Mouse (Mus musculus): ENCODE measurements around the gene Ola1. TPM values are rescaled to one million over a fixed set of nuclear protein-coding genes. Genes with fewer than 3 reads are reported as not detected.

Gene Ola1
- total and polyA plus RNA-seq, 3 experiments: 47.1 to 180 (median 124) TPM

DNA sequence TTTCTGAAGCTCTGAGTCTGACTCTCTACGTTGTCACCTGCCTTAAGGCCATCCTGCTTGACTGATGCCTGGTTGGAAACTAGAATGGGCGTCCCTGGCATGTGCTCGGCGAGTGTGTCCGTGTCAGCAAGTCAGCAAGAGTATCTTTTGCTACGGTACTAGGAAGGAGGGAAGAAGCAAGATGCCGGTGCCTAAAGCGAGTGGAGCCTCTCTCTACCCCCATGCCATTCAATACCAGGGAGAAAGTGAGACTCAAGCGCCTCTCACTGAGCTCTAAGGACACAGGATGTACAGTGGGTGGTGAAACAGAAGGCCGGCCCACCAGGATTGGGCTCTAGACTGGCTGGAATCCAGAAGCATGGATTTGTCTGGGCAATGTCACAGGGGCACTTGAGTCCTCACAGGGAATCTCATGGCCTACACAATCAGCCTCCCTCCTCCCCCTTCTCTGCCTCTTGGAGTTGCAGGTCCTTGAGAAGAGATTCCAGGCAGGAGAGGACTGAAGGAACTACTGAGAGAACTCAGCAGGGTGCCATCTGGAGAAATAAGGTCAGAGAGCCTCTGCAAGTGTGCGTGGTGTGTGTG lies 46.0 kb upstream of the Ola1 start:
- TF ChIP-seq GATA1 (IDR thresholded peaks at IDR 0.05; ENCODE audit: borderline replicate concordance, low read length) (no peak), CTCF (IDR thresholded peaks at IDR 0.05; ENCODE audit: low read depth, low read length) (no peak), POLR2AphosphoS5 (IDR thresholded peaks at IDR 0.05; ENCODE audit: insufficient replicate concordance, low read depth, low read length) (no peak), GATA2 (IDR thresholded peaks at IDR 0.05; ENCODE audit: borderline replicate concordance, low read depth, low read length) (no peak), TAL1 (conservative IDR thresholded peaks at IDR 0.05; ENCODE audit: low read depth, low read length) (no peak)
- H3K4me1 ChIP-seq (ENCODE audit: insufficient read depth, low read depth, low read length): peaks cover 11% of the 10 kb centered on the region
- DNase-seq (ENCODE audit: low spot score) (no peak), ATAC-seq (ENCODE audit: extremely low read depth, insufficient number of reproducible peaks, low FRiP score, poor library complexity, severe bottlenecking) (no peak)
- no peaks in the 10 kb centered on the region for H3K36me3 ChIP-seq (replicated peaks)
- no peak overlapping the region for H3K4me3 ChIP-seq (ENCODE audit: low read depth, low read length)
- no peaks in the 10 kb centered on the region; the same call in 1 of the 2 replicates for H3K9me3 ChIP-seq (replicated peaks)
- peaks cover 46% of the 10 kb centered on the region for H3K27me3 ChIP-seq (ENCODE audit: insufficient read depth, low read length)

GRCm38 (mm10) chr2:73263794-73264610 lies 45.3 kb upstream of the Ola1 start:
- Histone ChIP-seq H3K4me3 (ENCODE audit: low read depth, low read length) (no peak overlapping the region), H3K27me3 (ENCODE audit: insufficient read depth, low read length) (peaks cover 44% of the 10 kb centered on the region), H3K9me3 (replicated peaks) (no peaks in the 10 kb centered on the region; the same call in 1 of the 2 replicates), H3K4me1 (ENCODE audit: insufficient read depth, low read depth, low read length) (peaks cover 11% of the 10 kb centered on the region), H3K36me3 (replicated peaks) (no peaks in the 10 kb centered on the region)
- no peak for DNase-seq (ENCODE audit: low spot score)
- no peak for ATAC-seq (ENCODE audit: extremely low read depth, insufficient number of reproducible peaks, low FRiP score, poor library complexity, severe bottlenecking)
- no peak for TF ChIP-seq GATA2 (IDR thresholded peaks at IDR 0.05; ENCODE audit: borderline replicate concordance, low read depth, low read length)
- no peak for TF ChIP-seq CTCF (IDR thresholded peaks at IDR 0.05; ENCODE audit: low read depth, low read length)
- TF ChIP-seq GATA1 (IDR thresholded peaks at IDR 0.05; ENCODE audit: borderline replicate concordance, low read length): no peak
- TF ChIP-seq TAL1 (conservative IDR thresholded peaks at IDR 0.05; ENCODE audit: low read depth, low read length): no peak
- TF ChIP-seq POLR2AphosphoS5 (IDR thresholded peaks at IDR 0.05; ENCODE audit: insufficient replicate concordance, low read depth, low read length): no peak

DNA sequence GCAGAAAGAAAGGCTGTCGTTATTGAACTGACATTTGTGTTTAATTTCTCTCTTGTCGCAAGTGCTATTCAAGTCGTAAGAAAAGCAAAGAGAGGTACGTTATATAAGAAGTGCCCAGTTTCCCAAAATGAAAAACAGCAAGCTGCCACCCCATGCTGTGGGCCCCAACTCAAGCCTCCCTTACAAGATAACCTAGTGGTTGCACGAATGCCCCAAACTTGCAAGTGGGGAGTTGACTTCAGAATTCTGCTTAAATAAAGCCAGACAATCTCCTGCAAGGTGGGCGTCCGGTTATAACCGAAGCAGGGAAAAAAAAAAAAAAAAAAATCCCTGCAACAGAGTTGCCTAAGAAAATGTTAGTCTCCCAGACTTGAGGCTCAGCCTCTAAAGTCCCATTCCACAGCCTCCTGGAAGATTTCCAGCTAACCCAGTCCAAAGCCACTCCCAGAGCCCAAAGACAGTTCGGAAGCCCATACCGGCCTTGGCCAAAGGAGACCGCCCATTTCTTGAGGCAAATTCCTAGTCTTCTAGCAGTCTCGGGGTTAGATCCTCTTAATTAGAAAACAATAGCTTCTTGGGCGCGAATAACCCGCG lies 44.5 kb upstream of the Ola1 start:
- DNase-seq (ENCODE audit: low spot score): no peak
- Histone ChIP-seq H3K9me3 (replicated peaks) (no peaks in the 10 kb centered on the region; the same call in 1 of the 2 replicates), H3K4me1 (ENCODE audit: insufficient read depth, low read depth, low read length) (peaks cover 15% of the 10 kb centered on the region), H3K36me3 (replicated peaks) (no peaks in the 10 kb centered on the region), H3K4me3 (ENCODE audit: low read depth, low read length) (no peak overlapping the region), H3K27me3 (ENCODE audit: insufficient read depth, low read length) (peaks cover 42% of the 10 kb centered on the region)
- TF ChIP-seq GATA2 (IDR thresholded peaks at IDR 0.05; ENCODE audit: borderline replicate concordance, low read depth, low read length) (no peak), POLR2AphosphoS5 (IDR thresholded peaks at IDR 0.05; ENCODE audit: insufficient replicate concordance, low read depth, low read length) (no peak), CTCF (IDR thresholded peaks at IDR 0.05; ENCODE audit: low read depth, low read length) (no peak), TAL1 (conservative IDR thresholded peaks at IDR 0.05; ENCODE audit: low read depth, low read length) (no peak), GATA1 (IDR thresholded peaks at IDR 0.05; ENCODE audit: borderline replicate concordance, low read length) (no peak)
- ATAC-seq (ENCODE audit: extremely low read depth, insufficient number of reproducible peaks, low FRiP score, poor library complexity, severe bottlenecking): no peak

GRCm38 (mm10) chr2:73248701-73249100 lies 30.0 kb upstream of the Ola1 start:
- Histone ChIP-seq H3K4me3 (ENCODE audit: low read depth, low read length) (no peak overlapping the region), H3K27me3 (ENCODE audit: insufficient read depth, low read length) (peaks cover 23% of the 10 kb centered on the region), H3K36me3 (replicated peaks) (no peaks in the 10 kb centered on the region), H3K4me1 (ENCODE audit: insufficient read depth, low read depth, low read length) (no peaks in the 10 kb centered on the region; the same call in 1 of the 2 replicates), H3K9me3 (replicated peaks) (peaks cover 2% of the 10 kb centered on the region; the same call in 1 of the 2 replicates)
- ATAC-seq (ENCODE audit: extremely low read depth, insufficient number of reproducible peaks, low FRiP score, poor library complexity, severe bottlenecking) (no peak), DNase-seq (ENCODE audit: low spot score) (no peak)
- TF ChIP-seq TAL1 (conservative IDR thresholded peaks at IDR 0.05; ENCODE audit: low read depth, low read length) (no peak), CTCF (IDR thresholded peaks at IDR 0.05; ENCODE audit: low read depth, low read length) (no peak), GATA1 (IDR thresholded peaks at IDR 0.05; ENCODE audit: borderline replicate concordance, low read length) (no peak), GATA2 (IDR thresholded peaks at IDR 0.05; ENCODE audit: borderline replicate concordance, low read depth, low read length) (no peak), POLR2AphosphoS5 (IDR thresholded peaks at IDR 0.05; ENCODE audit: insufficient replicate concordance, low read depth, low read length) (no peak)

- Histone ChIP-seq H3K9me3 (replicated peaks) (no peaks in the 10 kb centered on the region), H3K4me1 (ENCODE audit: insufficient read depth, low read depth, low read length) (no peaks in the 10 kb centered on the region; the same call in 1 of the 2 replicates), H3K4me3 (ENCODE audit: low read depth, low read length) (no peak overlapping the region), H3K27me3 (ENCODE audit: insufficient read depth, low read length) (peaks cover 20% of the 10 kb centered on the region), H3K36me3 (replicated peaks) (no peaks in the 10 kb centered on the region)
- TF ChIP-seq TAL1 (conservative IDR thresholded peaks at IDR 0.05; ENCODE audit: low read depth, low read length): no peak
- TF ChIP-seq CTCF (IDR thresholded peaks at IDR 0.05; ENCODE audit: low read depth, low read length): no peak
- no peak for ATAC-seq (ENCODE audit: extremely low read depth, insufficient number of reproducible peaks, low FRiP score, poor library complexity, severe bottlenecking)
- DNase-seq (ENCODE audit: low spot score): no peak
Observed at GRCm38 (mm10) chr2:73241299-73241698, 22.6 kb upstream of the Ola1 start.

- DNase-seq (ENCODE audit: low spot score) (no peak), ATAC-seq (ENCODE audit: extremely low read depth, insufficient number of reproducible peaks, low FRiP score, poor library complexity, severe bottlenecking) (no peak)
Observed at GRCm38 (mm10) chr2:73231081-73231480, 12.4 kb upstream of the Ola1 start.

More at GRCm38 (mm10) chr2:73231081-73231480, 12.4 kb upstream of the Ola1 start:
- Histone ChIP-seq H3K36me3 (replicated peaks) (no peaks in the 10 kb centered on the region), H3K27me3 (ENCODE audit: insufficient read depth, low read length) (peaks cover 28% of the 10 kb centered on the region), H3K4me3 (ENCODE audit: low read depth, low read length) (no peak overlapping the region), H3K4me1 (ENCODE audit: insufficient read depth, low read depth, low read length) (no peaks in the 10 kb centered on the region), H3K9me3 (replicated peaks) (no peaks in the 10 kb centered on the region)
- TF ChIP-seq GATA1 (IDR thresholded peaks at IDR 0.05; ENCODE audit: borderline replicate concordance, low read length): no peak
- TF ChIP-seq CTCF (IDR thresholded peaks at IDR 0.05; ENCODE audit: low read depth, low read length): no peak
- no peak for TF ChIP-seq POLR2AphosphoS5 (IDR thresholded peaks at IDR 0.05; ENCODE audit: insufficient replicate concordance, low read depth, low read length)
- no peak for TF ChIP-seq GATA2 (IDR thresholded peaks at IDR 0.05; ENCODE audit: borderline replicate concordance, low read depth, low read length)
- TF ChIP-seq TAL1 (conservative IDR thresholded peaks at IDR 0.05; ENCODE audit: low read depth, low read length): no peak
